Mouse (Mus musculus): ENCODE measurements around the gene H2al2a. TPM values are rescaled to one million over a fixed set of nuclear protein-coding genes. Genes with fewer than 3 reads are reported as not detected.
"Not testable (repeated sequence)": the region's sequence is repeated elsewhere in the genome, so short reads cannot be mapped to it uniquely, and the experiment has no call there.

The H2al2a gene
- polyA plus RNA-seq, 1 experiment from 2014 or later: not detected

DNA sequence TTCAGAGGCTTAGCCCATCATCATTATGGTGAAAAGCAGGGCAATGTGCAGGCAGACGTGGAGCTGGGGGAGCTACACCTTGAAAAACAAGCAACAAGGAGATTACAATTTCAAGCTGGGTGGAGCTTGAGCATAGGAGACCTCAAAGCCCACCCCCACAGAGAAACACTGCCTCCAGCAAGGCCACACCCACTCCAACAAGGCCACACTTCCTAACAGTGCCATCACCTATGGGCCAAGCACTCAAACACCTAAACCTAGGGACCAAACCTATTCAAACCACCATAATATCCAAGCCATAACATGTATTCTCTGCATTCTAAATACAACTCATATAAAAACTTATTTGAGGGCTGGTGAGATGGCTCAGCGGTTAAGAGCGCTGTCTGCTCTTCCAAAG is 5.5 kb upstream of the H2al2a start:
- no peak overlapping the region for H3K4me2 ChIP-seq
- H3K4me1 ChIP-seq (replicated peaks): no peaks in the 10 kb centered on the region
- no peak overlapping the region for H3K27ac ChIP-seq (replicated peaks)
- no peaks in the 10 kb centered on the region for H3K36me3 ChIP-seq (replicated peaks)
- no peak overlapping the region for H3K9ac ChIP-seq
- WGBS (ENCODE audit: insufficient replicate concordance): 71% methylated on average over 3 of the region's 3 CpGs
- H3K9me3 ChIP-seq (replicated peaks): no peaks in the 10 kb centered on the region
- no peaks in the 10 kb centered on the region for H3K27me3 ChIP-seq
- no peak overlapping the region for H3K4me3 ChIP-seq (replicated peaks)
- no peak for ATAC-seq (ENCODE audit: insufficient read depth)

DNA sequence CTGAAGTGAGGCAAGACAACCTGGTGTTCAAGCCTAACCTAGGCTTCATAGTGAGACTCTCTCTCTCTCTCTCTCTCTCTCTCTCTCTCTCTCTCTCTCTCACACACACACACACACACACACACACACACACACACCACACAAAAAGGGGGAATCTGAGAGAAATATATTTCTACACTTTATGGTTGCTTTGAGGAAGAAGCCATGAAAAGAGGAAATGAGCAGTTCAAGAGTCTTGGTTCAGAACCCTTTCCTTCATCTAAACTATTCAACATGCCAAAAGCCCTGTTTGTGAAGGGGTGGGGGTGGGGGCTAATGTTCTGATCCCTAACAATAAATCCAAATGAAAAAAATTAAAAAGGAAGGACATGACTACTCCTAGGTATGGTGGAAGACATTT is 7.2 kb downstream of the H2al2a start:
- Histone ChIP-seq H3K36me3 (replicated peaks) (no peaks in the 10 kb centered on the region), H3K27ac (replicated peaks) (no peak overlapping the region), H3K4me2 (no peak overlapping the region), H3K4me1 (replicated peaks) (no peaks in the 10 kb centered on the region), H3K27me3 (no peaks in the 10 kb centered on the region), H3K9ac (no peak overlapping the region), H3K4me3 (replicated peaks) (no peak overlapping the region), H3K9me3 (replicated peaks) (no peaks in the 10 kb centered on the region)
- no peak for ATAC-seq (ENCODE audit: insufficient read depth)

DNA sequence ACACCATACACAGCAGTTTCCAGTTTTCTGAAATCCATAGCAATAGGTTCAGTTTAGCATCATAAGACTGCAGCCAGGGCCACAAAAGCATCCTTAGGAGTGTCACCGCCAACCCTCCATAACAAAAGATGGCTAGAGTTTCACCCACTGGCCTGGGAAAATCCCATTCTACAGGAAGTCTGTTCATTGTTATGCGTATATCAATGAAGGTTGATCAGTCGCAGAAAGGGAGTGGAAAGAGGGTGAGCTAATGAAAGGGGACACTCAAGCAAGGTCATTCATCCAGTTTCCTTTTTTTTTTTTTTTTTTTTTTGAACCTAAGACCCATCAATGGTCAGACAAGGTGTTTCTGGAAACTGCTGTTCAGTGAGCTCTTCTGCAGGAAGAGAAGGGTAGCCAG is 7.6 kb downstream of the H2al2a start:
- Histone ChIP-seq H3K9ac (no peak overlapping the region), H3K36me3 (replicated peaks) (no peaks in the 10 kb centered on the region), H3K27ac (replicated peaks) (no peak overlapping the region), H3K4me1 (replicated peaks) (no peaks in the 10 kb centered on the region), H3K9me3 (replicated peaks) (no peaks in the 10 kb centered on the region), H3K4me2 (no peak overlapping the region), H3K27me3 (no peaks in the 10 kb centered on the region), H3K4me3 (replicated peaks) (no peak overlapping the region)
- WGBS (ENCODE audit: insufficient replicate concordance): 71% methylated on average over 3 of the region's 3 CpGs
- ATAC-seq (ENCODE audit: insufficient read depth): no peak

DNA sequence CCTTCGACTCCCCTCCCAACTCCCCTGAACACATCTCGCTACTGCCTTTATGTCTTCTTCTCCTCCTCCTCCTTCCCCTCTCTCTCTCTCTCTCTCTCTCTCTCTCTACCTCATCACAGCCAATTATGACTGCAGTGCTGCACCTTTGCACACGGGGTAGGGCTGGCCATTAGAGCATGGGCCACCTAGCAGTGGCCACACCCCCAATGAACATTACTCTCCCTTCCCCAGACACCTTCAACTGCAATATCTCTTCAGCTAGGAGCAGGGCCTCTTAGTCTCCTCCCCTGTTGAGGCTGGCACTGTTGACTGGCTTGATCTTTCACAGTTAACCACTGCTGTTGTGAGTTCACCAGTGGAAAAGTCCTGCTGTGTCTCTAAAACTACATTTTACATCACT is 10.1 kb downstream of the H2al2a start:
- Histone ChIP-seq H3K27ac (replicated peaks) (no peak overlapping the region), H3K9me3 (replicated peaks) (no peaks in the 10 kb centered on the region), H3K4me1 (replicated peaks) (no peaks in the 10 kb centered on the region), H3K4me3 (replicated peaks) (no peak overlapping the region), H3K4me2 (no peak overlapping the region), H3K36me3 (replicated peaks) (no peaks in the 10 kb centered on the region), H3K9ac (no peak overlapping the region), H3K27me3 (no peaks in the 10 kb centered on the region)
- ATAC-seq (ENCODE audit: insufficient read depth): no peak
- WGBS (ENCODE audit: insufficient replicate concordance): 70% methylated on average over 3 of the region's 3 CpGs

DNA sequence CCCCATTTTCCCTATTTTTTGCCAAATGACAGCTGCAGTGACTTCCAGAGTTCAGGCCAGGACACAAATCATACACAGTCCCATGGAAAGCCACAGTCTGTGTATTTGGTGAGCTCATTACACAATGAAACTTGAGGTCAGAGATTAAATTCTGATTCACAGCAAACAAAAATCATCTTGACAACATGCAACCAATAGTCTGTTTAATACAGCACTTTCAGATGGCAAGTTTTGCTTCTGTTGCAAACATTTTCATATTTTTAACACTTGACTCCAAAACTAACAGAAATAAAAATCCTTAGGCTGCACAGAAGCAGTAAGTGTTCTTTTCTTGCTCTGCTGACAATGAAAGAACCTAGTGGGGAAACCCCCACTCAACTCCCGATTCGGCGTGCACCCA is 12.0 kb downstream of the H2al2a start:
- ATAC-seq (ENCODE audit: insufficient read depth): no peak
- H3K27ac ChIP-seq (replicated peaks): no peak overlapping the region
- WGBS (ENCODE audit: insufficient replicate concordance): 86% methylated on average over 3 of the region's 3 CpGs

DNA sequence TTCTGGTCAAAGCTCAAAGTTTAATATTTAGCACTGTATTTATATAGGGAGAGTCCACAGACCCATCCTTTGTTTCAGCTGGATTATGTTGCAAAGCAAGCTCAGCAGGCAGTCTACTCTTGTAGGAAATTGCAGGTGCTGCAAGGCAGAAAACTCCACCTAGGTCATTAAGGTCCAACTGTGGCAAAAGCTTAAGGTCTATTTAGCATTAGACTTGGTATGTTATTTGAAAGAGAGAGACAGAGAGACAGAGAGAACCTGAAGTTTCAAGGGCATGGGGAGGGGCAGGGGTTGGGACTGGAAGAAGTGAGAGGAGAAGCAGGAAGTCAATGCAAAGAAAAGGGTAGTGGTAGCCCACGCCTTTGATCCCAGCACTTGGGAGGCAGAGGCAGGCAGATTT is 14.0 kb downstream of the H2al2a start:
- Histone ChIP-seq H3K4me3 (replicated peaks) (no peak overlapping the region), H3K4me1 (replicated peaks) (no peaks in the 10 kb centered on the region), H3K4me2 (no peak overlapping the region), H3K9me3 (replicated peaks) (no peaks in the 10 kb centered on the region), H3K9ac (no peak overlapping the region), H3K27ac (replicated peaks) (no peak overlapping the region), H3K27me3 (no peaks in the 10 kb centered on the region), H3K36me3 (replicated peaks) (no peaks in the 10 kb centered on the region)
- WGBS (ENCODE audit: insufficient replicate concordance): 42% methylated on average over 1 of the region's 1 CpGs
- ATAC-seq (ENCODE audit: insufficient read depth): no peak

More for the DNA sequence above, 12.0 kb downstream of the H2al2a start:
- Histone ChIP-seq H3K9ac (no peak overlapping the region), H3K4me3 (replicated peaks) (no peak overlapping the region), H3K9me3 (replicated peaks) (no peaks in the 10 kb centered on the region), H3K27me3 (no peaks in the 10 kb centered on the region), H3K4me2 (no peak overlapping the region), H3K4me1 (replicated peaks) (no peaks in the 10 kb centered on the region), H3K36me3 (replicated peaks) (no peaks in the 10 kb centered on the region)

DNA sequence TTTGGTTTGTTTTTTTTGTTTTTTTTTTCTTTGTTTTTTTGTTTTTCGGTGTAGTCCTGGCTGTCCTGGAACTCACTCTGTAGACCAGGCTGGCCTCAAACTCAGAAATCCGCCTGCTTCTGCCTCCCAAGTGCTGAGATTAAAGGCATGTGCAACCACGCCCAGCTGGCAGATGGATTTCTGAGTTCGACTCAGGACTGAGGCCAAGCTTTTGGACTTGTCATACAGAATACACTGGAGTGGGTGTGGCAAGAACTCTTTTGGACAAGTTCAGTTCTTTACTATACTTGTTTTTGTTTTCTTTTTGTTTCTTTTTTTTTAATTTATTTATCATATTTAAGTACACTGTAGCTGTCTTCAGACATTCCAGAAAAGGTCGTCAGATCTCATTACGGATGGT is 18.1 kb downstream of the H2al2a start:
- no peak overlapping the region for H3K9ac ChIP-seq
- 64% methylated on average over 6 of the region's 6 CpGs for WGBS (ENCODE audit: insufficient replicate concordance)
- ATAC-seq (ENCODE audit: insufficient read depth): no peak

DNA sequence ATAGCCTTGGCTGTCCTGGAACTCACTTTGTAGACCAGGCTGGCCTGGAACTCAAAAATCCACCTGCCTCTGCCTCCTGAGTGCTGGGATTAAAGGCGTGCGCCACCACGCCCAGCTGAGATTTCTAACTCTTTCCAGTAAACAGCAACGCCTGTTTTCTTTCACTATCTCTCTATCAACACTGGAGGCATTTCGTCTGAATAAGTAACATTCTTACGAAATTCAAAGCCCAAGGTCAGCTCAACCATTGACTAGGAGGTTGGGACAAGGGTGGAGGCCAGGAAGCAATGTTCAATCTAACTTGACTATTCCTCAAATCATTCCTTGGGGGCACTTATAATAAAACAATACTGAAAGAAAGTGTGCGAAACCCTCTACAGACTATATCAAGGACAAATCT is 18.5 kb downstream of the H2al2a start:
- not testable (repeated sequence) for H3K27me3 ChIP-seq; H3K27ac ChIP-seq (replicated peaks); H3K9ac ChIP-seq; H3K4me3 ChIP-seq (replicated peaks); H3K4me1 ChIP-seq (replicated peaks); H3K36me3 ChIP-seq (replicated peaks); H3K4me2 ChIP-seq; H3K9me3 ChIP-seq (replicated peaks); ATAC-seq (ENCODE audit: insufficient read depth)
- 67% methylated on average over 7 of the region's 7 CpGs for WGBS (ENCODE audit: insufficient replicate concordance)

More for the DNA sequence above, 18.1 kb downstream of the H2al2a start:
- Histone ChIP-seq H3K4me2 (no peak overlapping the region), H3K4me3 (replicated peaks) (no peak overlapping the region), H3K4me1 (replicated peaks) (no peaks in the 10 kb centered on the region), H3K9me3 (replicated peaks) (no peaks in the 10 kb centered on the region), H3K27ac (replicated peaks) (no peak overlapping the region), H3K27me3 (no peaks in the 10 kb centered on the region), H3K36me3 (replicated peaks) (no peaks in the 10 kb centered on the region)

DNA sequence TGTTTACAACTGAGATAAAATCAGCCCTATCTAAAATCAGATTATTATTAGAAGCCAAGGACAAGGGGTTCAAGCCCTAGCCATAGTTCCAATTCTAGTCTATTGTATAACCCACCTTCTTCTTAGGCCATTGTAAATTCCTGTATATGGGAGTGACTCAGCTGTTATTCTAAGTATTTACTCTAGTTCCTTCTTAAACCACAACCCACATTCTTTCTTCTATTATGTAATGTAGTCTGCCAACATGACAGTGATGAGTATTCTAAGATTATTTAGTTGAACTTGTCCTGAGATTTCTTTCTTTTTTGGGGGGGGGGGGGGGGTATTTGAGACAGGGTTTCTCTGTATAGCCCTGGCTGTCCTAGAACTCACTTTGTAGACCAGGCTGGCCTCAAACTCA is 19.1 kb downstream of the H2al2a start:
- not testable (repeated sequence) for H3K9ac ChIP-seq; H3K4me1 ChIP-seq (replicated peaks); ATAC-seq (ENCODE audit: insufficient read depth); H3K36me3 ChIP-seq (replicated peaks); H3K4me3 ChIP-seq (replicated peaks); H3K27me3 ChIP-seq; H3K4me2 ChIP-seq; H3K27ac ChIP-seq (replicated peaks); H3K9me3 ChIP-seq (replicated peaks)

DNA sequence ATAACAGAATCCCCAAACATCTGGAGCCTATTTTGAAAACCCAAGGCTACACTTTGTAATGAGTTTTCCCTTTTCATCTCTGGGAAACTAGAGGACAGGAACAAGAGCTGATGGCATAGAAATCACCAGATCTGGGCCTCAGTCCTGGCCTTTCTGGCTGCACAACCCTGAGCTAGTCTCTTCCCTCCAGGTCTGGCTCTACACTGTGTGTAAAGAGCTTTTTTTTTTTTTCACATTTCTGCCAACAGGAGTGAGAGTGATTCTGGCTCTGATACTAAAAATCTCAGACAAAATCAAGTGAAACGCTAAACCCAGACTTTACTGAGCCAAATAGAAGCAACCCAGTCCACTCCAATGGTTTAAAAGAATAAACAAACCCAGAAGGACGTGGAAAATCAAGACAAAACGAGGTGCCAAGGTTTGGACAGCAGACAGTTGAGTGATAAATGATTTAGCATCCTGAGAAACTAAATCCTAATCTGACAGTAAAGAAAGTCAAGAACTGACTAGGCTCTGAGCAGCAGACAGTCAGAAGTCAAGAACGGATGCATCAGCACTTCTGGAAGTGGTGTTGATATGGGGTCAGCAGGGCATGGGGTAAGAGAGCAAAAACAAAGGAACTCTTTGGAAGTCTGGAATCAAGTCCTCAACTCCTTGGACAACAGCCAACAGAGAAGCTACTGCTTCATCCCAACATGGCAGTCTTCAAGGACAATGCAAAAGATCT is 21.0 kb downstream of the H2al2a start:
- Histone ChIP-seq H3K9ac (no peak overlapping the region), H3K36me3 (replicated peaks) (no peaks in the 10 kb centered on the region), H3K4me1 (replicated peaks) (no peaks in the 10 kb centered on the region), H3K4me2 (no peak overlapping the region), H3K9me3 (replicated peaks) (no peaks in the 10 kb centered on the region), H3K27ac (replicated peaks) (no peak overlapping the region), H3K4me3 (replicated peaks) (no peak overlapping the region), H3K27me3 (no peaks in the 10 kb centered on the region)
- no peak for ATAC-seq (ENCODE audit: insufficient read depth)
- WGBS (ENCODE audit: insufficient replicate concordance): 52% methylated on average over 4 of the region's 4 CpGs

DNA sequence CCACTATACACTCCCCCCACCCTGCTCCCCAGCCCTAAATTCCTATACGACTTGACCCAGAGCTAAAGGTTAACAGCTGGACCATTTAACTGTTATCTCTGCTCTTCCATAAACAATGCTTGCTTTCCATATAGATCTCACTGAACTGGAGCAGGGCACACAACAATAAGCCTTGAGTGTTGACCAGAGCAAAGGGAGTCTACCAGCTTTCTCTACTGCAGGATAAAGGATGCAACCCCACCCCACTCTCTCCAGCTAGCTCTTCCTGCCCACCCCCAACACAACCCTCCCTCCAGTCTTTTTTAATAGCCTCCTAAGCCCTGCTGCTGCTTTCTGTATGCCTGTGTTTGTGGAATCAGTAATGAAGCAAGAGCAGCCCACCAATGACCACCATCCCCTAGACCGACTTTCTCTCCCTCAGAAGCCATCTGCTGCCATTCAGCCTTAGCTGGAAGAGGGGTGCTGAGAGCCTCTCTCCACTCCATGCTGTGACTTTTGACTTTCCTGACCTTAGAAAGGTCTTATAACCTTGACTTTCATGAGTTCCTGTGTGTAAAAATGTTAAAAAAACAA is 22.8 kb downstream of the H2al2a start:
- ATAC-seq (ENCODE audit: insufficient read depth): no peak
- H3K27me3 ChIP-seq: no peaks in the 10 kb centered on the region
- no peak overlapping the region for H3K27ac ChIP-seq (replicated peaks)
- H3K4me2 ChIP-seq: no peak overlapping the region
- no peak overlapping the region for H3K4me3 ChIP-seq (replicated peaks)
- no peaks in the 10 kb centered on the region for H3K4me1 ChIP-seq (replicated peaks)
- H3K9ac ChIP-seq: no peak overlapping the region
- 40% methylated on average over 2 of the region's 2 CpGs for WGBS (ENCODE audit: insufficient replicate concordance)
- H3K36me3 ChIP-seq (replicated peaks): no peaks in the 10 kb centered on the region
- no peaks in the 10 kb centered on the region for H3K9me3 ChIP-seq (replicated peaks)

DNA sequence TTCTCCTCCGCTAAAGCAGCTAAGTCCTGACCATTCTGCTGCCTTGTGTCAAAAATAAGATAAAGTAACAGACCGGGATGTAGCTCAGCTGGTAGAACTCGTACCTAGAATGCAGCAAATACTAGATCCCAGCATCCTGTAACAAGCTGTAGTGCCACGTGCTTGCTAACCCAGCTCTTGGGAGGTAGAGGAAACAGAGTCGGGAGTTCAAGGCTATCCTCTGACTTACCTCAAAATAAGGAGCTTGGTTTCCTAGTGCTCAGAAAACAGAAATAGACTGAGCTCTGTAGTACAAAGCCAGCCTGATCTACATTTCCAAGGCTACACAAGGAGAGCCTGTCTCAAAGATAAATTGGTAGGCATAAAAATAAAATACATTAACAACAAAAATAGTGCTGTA is 23.5 kb downstream of the H2al2a start:
- Histone ChIP-seq H3K4me2 (no peak overlapping the region), H3K9me3 (replicated peaks) (no peaks in the 10 kb centered on the region), H3K4me1 (replicated peaks) (no peaks in the 10 kb centered on the region), H3K36me3 (replicated peaks) (no peaks in the 10 kb centered on the region), H3K27me3 (no peaks in the 10 kb centered on the region), H3K9ac (no peak overlapping the region), H3K27ac (replicated peaks) (no peak overlapping the region), H3K4me3 (replicated peaks) (no peak overlapping the region)
- ATAC-seq (ENCODE audit: insufficient read depth): no peak
- 46% methylated on average over 5 of the region's 5 CpGs for WGBS (ENCODE audit: insufficient replicate concordance)

Measured in liver, embryonic 15.5 days (tissue).